Mouse (Mus musculus) midbrain, embryonic 10.5 days (tissue): ENCODE results near the gene Mad2l2. TPM values are rescaled to one million over a fixed set of nuclear protein-coding genes. Genes with fewer than 3 reads are reported as not detected.

ENCODE experiments used
- DNase-seq: peaks from one replicate; pipeline ENCODE4 v3.0.0-alpha.2; 2017; ENCODE audit warnings: low spot score
- H3K27ac ChIP-seq: fragments of 300-500 bp; sonication (generic); replicated peaks from 2 replicates; pipeline ENCODE4 v1.5.1; 2016; ENCODE audit warnings: mild to moderate bottlenecking
- H3K27me3 ChIP-seq: fragments of 300-500 bp; sonication (generic); 2 replicates; pipeline ENCODE4 v1.6.1; 2016; ENCODE audit warnings: low read depth, mild to moderate bottlenecking; ENCODE audit not compliant: poor library complexity, severe bottlenecking
- H3K36me3 ChIP-seq: fragments of 300-500 bp; sonication (generic); 2 replicates; pipeline ENCODE4 v1.6.1; 2016; ENCODE audit warnings: mild to moderate bottlenecking, moderate library complexity
- H3K4me1 ChIP-seq: fragments of 300-500 bp; sonication (generic); 2 replicates; pipeline ENCODE4 v1.6.1; 2016
- H3K4me3 ChIP-seq: fragments of 300-500 bp; sonication (generic); 2 replicates; pipeline ENCODE4 v1.5.1; 2016; ENCODE audit warnings: mild to moderate bottlenecking, moderate library complexity
- H3K9me3 ChIP-seq: fragments of 300-500 bp; sonication (generic); replicated peaks from 2 replicates; pipeline ENCODE4 v1.6.1; 2016; ENCODE audit warnings: mild to moderate bottlenecking
- WGBS: fragments of 180-500 bp; shearing (Covaris S2); methylation state at CpG from one replicate; pipeline ENCODE4 v1.1.7; 2016; 5-methylcytosine and 5-hydroxymethylcytosine counted together
- polyA plus RNA-seq: library from polyadenylated mRNA; unstranded; fragments of >200 nt; fragmentation: Nextera tagmentation; extraction: Ambion mirVana; gene quantifications from 2 replicates; pipeline ENCODE4 v1.2.1, GENCODE M21; 2016

Mad2l2 gene
- polyA plus RNA-seq, 1 experiment from 2014 or later: 72.6 TPM

GRCm38 (mm10) chr4:148091181-148091580 is 39.0 kb upstream of the Mad2l2 start:
- Histone ChIP-seq H3K27ac (no peak overlapping the region), H3K4me3 (no peak overlapping the region), H3K9me3 (no peaks in the 10 kb centered on the region), H3K36me3 (no peaks in the 10 kb centered on the region), H3K27me3 (peaks cover 7% of the 10 kb centered on the region; the same call in 1 of the 2 replicates), H3K4me1 (peaks cover 33% of the 10 kb centered on the region)
- WGBS: 88% methylated on average over 1 of the region's 1 CpGs
- DNase-seq: no peak

DNA sequence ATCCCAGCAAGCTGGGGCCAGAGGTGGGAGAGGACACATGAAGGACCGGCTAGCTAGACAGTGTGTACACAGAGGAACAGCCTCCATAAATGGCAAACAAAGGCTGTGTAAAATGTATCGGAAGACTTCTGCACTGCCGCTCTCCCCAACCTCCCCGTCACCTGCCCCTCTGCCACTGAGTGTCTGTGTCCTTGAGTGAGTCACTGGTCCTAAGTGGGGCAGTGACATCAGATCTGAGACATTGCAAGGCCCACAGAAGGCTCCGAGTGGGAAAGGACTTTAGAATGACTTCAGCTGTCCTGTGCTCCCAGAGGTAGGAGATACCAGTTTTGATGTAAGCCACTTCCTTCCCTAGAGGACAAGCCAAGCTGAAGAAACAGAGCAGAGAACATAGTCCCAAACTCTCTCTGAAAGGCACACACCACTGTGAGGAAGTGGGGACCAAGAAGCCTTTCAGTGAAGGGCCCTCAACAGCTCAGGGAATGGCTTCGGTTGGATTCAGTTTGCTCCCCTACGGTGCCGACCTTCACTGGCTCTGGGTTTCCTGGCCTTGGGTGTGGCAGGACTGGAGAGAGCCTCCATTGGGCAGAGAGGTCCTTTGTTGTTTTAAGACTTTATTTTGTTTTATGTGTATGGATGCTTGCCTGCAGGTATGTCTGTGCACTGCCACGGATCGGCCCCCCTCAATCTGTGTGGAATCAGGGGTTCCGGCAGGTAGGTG is 37.5 kb upstream of the Mad2l2 start:
- H3K27me3 ChIP-seq: no peaks in the 10 kb centered on the region
- no peaks in the 10 kb centered on the region for H3K9me3 ChIP-seq
- H3K4me3 ChIP-seq: no peak overlapping the region
- DNase-seq: no peak
- WGBS: 93% methylated on average over 11 of the region's 11 CpGs
- no peak overlapping the region for H3K27ac ChIP-seq
- peaks cover 18% of the 10 kb centered on the region for H3K4me1 ChIP-seq
- no peaks in the 10 kb centered on the region for H3K36me3 ChIP-seq

DNA sequence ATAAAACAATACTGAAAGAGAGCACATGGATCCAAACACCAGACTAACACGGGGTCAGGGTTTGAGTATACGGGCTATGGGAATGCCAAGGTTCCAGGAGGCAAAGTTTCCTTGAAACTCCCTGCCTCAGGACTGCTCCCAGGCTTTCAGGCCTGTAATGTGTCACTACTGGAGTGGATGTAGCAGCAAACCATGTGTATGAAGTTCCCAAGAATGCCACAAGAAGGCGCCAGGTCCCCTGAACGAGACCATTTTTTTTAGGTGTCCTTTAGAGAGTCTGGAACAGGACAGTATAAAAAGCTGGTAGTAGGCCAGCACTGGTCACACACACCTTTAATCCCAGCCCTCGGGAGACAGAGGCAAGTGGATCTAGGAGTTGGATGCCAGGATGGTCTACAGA is 36.0 kb upstream of the Mad2l2 start:
- H3K36me3 ChIP-seq: no peaks in the 10 kb centered on the region
- WGBS: 90% methylated on average over 5 of the region's 5 CpGs
- H3K27ac ChIP-seq: no peak overlapping the region
- no peaks in the 10 kb centered on the region for H3K9me3 ChIP-seq
- H3K27me3 ChIP-seq: no peaks in the 10 kb centered on the region
- H3K4me3 ChIP-seq: no peak overlapping the region
- H3K4me1 ChIP-seq: peaks cover 3% of the 10 kb centered on the region
- no peak for DNase-seq

- 83% methylated on average over 4 of the region's 4 CpGs for WGBS
- Histone ChIP-seq H3K4me1 (no peaks in the 10 kb centered on the region), H3K36me3 (no peaks in the 10 kb centered on the region; the same call in 1 of the 2 replicates), H3K9me3 (no peaks in the 10 kb centered on the region), H3K4me3 (no peak overlapping the region), H3K27me3 (peaks cover 5% of the 10 kb centered on the region; the same call in 1 of the 2 replicates), H3K27ac (no peak overlapping the region)
- no peak for DNase-seq
These were observed 35.1 kb upstream of the Mad2l2 start for GRCm38 (mm10) chr4:148095081-148095480.

DNA sequence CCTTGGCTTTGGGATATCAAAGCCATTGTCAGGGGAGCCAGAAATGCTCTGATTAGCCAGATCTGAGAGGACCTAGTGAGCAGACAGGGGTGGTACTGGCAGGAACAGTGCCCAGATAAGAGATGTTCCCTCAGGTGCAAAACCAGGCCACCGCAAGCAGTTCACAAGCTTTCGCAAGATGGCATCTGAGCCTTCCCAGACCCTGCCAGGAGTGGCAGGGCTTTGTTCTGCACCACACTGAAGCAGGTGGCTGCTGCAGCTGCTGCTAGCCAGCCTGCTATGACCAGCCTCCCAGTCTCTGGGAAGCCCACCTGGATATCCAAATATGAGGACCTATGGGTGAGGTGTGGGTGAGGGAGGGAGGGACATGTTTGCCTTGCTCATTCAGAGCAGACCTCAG is 32.2 kb upstream of the Mad2l2 start:
- Histone ChIP-seq H3K4me1 (peaks cover 18% of the 10 kb centered on the region), H3K4me3 (no peak overlapping the region), H3K9me3 (no peaks in the 10 kb centered on the region), H3K27me3 (peaks cover 23% of the 10 kb centered on the region), H3K27ac (no peak overlapping the region), H3K36me3 (peaks cover 10% of the 10 kb centered on the region)
- 98% methylated on average over 2 of the region's 2 CpGs for WGBS
- DNase-seq: no peak

GRCm38 (mm10) chr4:148098666-148099065 is 31.5 kb upstream of the Mad2l2 start:
- Histone ChIP-seq H3K27me3 (peaks cover 23% of the 10 kb centered on the region), H3K4me3 (no peak overlapping the region), H3K27ac (no peak overlapping the region), H3K36me3 (peaks cover 10% of the 10 kb centered on the region), H3K4me1 (peaks cover 18% of the 10 kb centered on the region), H3K9me3 (no peaks in the 10 kb centered on the region)
- DNase-seq: no peak
- 96% methylated on average over 3 of the region's 3 CpGs for WGBS

DNA sequence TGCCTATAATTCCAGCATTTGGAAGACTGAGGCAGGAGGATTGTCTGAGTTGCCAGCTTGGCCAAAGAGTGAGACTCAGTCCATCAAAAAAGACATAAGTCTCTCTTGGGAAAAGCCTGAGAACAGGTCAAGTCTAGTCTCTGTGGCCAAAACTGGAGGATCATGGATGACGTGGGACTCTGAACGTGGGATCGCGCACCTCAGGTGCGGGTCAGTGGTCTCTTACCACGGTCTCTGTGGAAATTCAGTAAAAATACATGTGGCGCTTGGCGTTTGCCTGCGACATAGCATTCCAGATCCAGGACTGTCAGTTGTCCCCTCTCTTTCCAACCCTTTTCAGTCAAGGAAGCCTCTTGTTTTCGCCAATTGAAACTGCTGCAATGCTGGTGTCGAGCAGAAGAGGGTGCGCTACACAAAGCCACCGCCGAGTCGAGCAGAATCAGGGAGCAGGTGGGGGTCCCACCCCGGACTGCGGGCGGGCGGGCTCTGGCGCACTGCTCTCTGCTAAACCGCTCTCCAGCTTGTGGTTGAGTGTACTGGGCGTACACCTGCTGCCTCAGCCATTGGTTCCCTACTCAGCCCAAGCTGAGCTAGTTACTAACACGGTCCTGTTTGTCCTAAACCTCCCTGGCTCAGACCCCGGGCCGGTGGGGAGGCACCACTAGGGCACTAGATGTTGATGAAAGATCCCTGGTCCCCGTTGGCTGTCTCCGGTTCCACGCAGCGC is 28.2 kb upstream of the Mad2l2 start:
- 14% methylated on average over 29 of the region's 29 CpGs for WGBS
- Histone ChIP-seq H3K4me3 (peak overlapping the region; percentile 45), H3K9me3 (no peaks in the 10 kb centered on the region), H3K27me3 (peaks cover 23% of the 10 kb centered on the region), H3K36me3 (peaks cover 22% of the 10 kb centered on the region), H3K4me1 (peaks cover 18% of the 10 kb centered on the region), H3K27ac (peak overlapping the region; percentile 82)
- DNase-seq: peak; percentile 80

- DNase-seq: no peak
- Histone ChIP-seq H3K36me3 (peaks cover 44% of the 10 kb centered on the region), H3K27ac (no peak overlapping the region), H3K4me3 (no peak overlapping the region), H3K4me1 (peaks cover 27% of the 10 kb centered on the region), H3K27me3 (peaks cover 23% of the 10 kb centered on the region), H3K9me3 (no peaks in the 10 kb centered on the region)
- WGBS: 83% methylated on average over 3 of the region's 3 CpGs
These were observed 26.0 kb upstream of the Mad2l2 start for GRCm38 (mm10) chr4:148104146-148104545.

DNA sequence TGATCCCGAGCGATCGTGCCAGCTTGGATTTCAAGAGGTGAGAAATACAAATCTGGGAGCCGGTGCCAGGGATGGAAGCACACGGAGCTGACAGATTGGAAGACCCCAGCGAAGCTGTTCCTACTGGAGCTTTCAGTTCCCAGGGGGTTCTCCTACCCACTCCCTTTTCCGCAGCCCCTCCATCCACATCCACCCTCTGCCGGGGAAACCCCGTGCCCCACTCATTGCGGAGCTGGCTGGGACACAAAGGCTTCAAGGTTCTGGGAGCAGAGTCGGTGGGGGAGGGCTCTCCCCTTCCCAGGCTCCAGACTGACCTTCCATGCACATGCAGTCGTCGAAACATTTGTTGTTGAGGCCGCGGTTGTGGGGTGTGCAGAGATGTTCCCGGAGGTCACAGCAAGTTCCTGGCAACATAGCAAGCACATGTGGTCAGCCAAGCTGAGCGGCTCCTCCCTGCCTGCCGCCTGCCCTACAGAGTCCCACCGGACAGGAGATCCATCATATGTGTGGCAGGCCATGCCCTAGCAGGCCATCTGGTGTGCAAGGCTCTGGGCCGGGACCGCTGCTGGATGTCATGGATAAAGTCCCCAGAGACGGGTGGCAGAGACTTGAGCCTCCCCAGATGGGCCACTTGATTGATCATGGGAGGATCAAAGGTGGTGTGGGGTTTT is 22.4 kb upstream of the Mad2l2 start:
- peaks cover 8% of the 10 kb centered on the region; the same call in 1 of the 2 replicates for H3K4me1 ChIP-seq
- H3K27me3 ChIP-seq: no peaks in the 10 kb centered on the region
- WGBS: 78% methylated on average over 22 of the region's 22 CpGs
- DNase-seq: no peak
- peaks cover 60% of the 10 kb centered on the region for H3K36me3 ChIP-seq
- no peaks in the 10 kb centered on the region for H3K9me3 ChIP-seq
- no peak overlapping the region for H3K4me3 ChIP-seq
- H3K27ac ChIP-seq: 0 out of 2 replicates have a peak overlapping the region, but pooled peaks have one; percentile 19

DNA sequence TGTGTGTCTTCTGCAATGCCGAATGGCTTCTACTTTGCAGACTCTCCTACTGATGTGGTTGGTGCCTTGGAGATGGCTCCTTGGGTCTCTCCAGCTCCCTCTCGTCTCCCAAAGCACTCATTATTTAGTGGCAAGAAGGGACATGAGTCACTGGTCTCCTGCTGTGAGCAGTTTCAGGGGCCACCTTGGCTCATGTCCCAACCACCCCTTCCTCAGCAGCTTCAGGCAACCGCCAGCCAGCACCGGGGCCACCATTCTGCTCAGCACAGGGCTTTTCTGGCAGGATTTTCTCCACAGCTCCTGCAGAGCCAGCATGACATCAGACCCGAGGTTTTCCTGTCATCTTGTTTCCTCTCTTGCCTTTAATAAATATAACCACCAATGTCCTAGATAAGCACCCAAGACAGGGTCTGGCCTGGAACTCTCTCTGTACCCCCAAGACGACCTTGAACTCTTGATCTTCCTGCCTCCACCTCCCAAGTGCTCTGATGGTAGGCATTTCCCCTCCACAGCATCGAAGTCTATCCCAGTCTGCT is 21.6 kb upstream of the Mad2l2 start:
- DNase-seq: no peak
- peaks cover 68% of the 10 kb centered on the region for H3K36me3 ChIP-seq
- H3K27ac ChIP-seq: no peak overlapping the region
- no peaks in the 10 kb centered on the region for H3K9me3 ChIP-seq
- H3K4me1 ChIP-seq: peaks cover 8% of the 10 kb centered on the region; the same call in 1 of the 2 replicates
- WGBS: 75% methylated on average over 7 of the region's 7 CpGs
- H3K27me3 ChIP-seq: no peaks in the 10 kb centered on the region
- no peak overlapping the region for H3K4me3 ChIP-seq

GRCm38 (mm10) chr4:148109215-148109614 is 21.0 kb upstream of the Mad2l2 start:
- no peak for DNase-seq
- Histone ChIP-seq H3K27me3 (no peaks in the 10 kb centered on the region; the same call in 1 of the 2 replicates), H3K4me1 (peaks cover 8% of the 10 kb centered on the region; the same call in 1 of the 2 replicates), H3K4me3 (no peak overlapping the region), H3K27ac (no peak overlapping the region), H3K9me3 (no peaks in the 10 kb centered on the region), H3K36me3 (peaks cover 71% of the 10 kb centered on the region)
- whole genome bisulfite sequencing: 87% methylated on average over 5 of the region's 5 CpGs

DNA sequence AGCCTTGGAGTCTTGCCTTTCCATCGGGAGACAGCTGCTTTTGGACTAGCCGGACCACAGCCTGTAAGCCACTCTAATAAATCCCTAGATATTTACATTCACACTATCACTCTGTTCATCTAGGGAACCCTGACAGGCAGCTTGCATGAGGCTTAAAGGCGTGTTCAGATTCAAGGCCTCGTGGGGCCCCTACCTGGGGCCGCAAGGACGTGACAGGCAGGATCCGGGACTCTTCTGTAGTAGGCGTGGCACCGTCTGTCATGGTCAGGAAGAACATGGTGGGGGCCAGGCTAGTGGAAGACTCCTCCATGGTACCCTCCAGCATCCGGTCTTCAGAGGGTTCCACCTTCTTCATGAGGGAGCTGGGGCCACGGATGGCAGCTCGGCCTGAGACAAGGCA is 17.7 kb upstream of the Mad2l2 start:
- WGBS: 84% methylated on average over 12 of the region's 12 CpGs
- Histone ChIP-seq H3K27ac (no peak overlapping the region), H3K9me3 (peaks cover 4% of the 10 kb centered on the region; the same call in 1 of the 2 replicates), H3K27me3 (peaks cover 9% of the 10 kb centered on the region), H3K4me1 (peaks cover 23% of the 10 kb centered on the region), H3K4me3 (no peak overlapping the region), H3K36me3 (peaks cover 64% of the 10 kb centered on the region)
- no peak for DNase-seq
